Mouse (Mus musculus): Measurements from ENCODE around the gene Azi2. TPM values are rescaled to one million over a fixed set of nuclear protein-coding genes. Genes with fewer than 3 reads are reported as not detected.

The Azi2 gene
- polyA plus RNA-seq, 1 experiment from 2014 or later, result 86.0 TPM

GRCm38 (mm10) chr9:118030252-118030651 is 10.0 kb upstream of the Azi2 start:
- Histone ChIP-seq H3K9me3 (ENCODE audit: control insufficient read depth, low read depth, low read length) (no peaks in the 10 kb centered on the region), H3K27me3 (ENCODE audit: control insufficient read depth, insufficient read depth, low read length) (no peaks in the 10 kb centered on the region), H3K27ac (ENCODE audit: low read length) (no peak overlapping the region), H3K4me3 (ENCODE audit: low read depth, low read length) (no peak overlapping the region), H3K4me2 (replicated peaks; ENCODE audit: low read depth, low read length) (no peak overlapping the region), H3K4me1 (ENCODE audit: control insufficient read depth, insufficient read depth, low read length) (no peaks in the 10 kb centered on the region), H3K9ac (replicated peaks; ENCODE audit: low read depth, low read length) (no peak overlapping the region), H3K36me3 (ENCODE audit: control insufficient read depth, insufficient read depth, low read length) (no peaks in the 10 kb centered on the region)
- WGBS, result 79% methylated on average over 1 of the region's 1 CpGs
- ATAC-seq (ENCODE audit: insufficient number of reproducible peaks, insufficient read depth, low FRiP score, low read depth), result no peak

GRCm38 (mm10) chr9:118031694-118032093 is 8.6 kb upstream of the Azi2 start:
- no peak overlapping the region for H3K9ac ChIP-seq (replicated peaks; ENCODE audit: low read depth, low read length)
- H3K4me1 ChIP-seq (ENCODE audit: control insufficient read depth, insufficient read depth, low read length), result no peaks in the 10 kb centered on the region
- no peaks in the 10 kb centered on the region for H3K27me3 ChIP-seq (ENCODE audit: control insufficient read depth, insufficient read depth, low read length)
- ATAC-seq (ENCODE audit: insufficient number of reproducible peaks, insufficient read depth, low FRiP score, low read depth), result no peak
- H3K4me2 ChIP-seq (replicated peaks; ENCODE audit: low read depth, low read length), result no peak overlapping the region
- H3K36me3 ChIP-seq (ENCODE audit: control insufficient read depth, insufficient read depth, low read length), result no peaks in the 10 kb centered on the region
- H3K9me3 ChIP-seq (ENCODE audit: control insufficient read depth, low read depth, low read length), result no peaks in the 10 kb centered on the region
- 35% methylated on average over 2 of the region's 2 CpGs for WGBS
- no peak overlapping the region for H3K4me3 ChIP-seq (ENCODE audit: low read depth, low read length)
- H3K27ac ChIP-seq (ENCODE audit: low read length), result no peak overlapping the region

GRCm38 (mm10) chr9:118034990-118035389 is 5.3 kb upstream of the Azi2 start:
- Histone ChIP-seq H3K9me3 (ENCODE audit: control insufficient read depth, low read depth, low read length) (no peaks in the 10 kb centered on the region), H3K36me3 (ENCODE audit: control insufficient read depth, insufficient read depth, low read length) (no peaks in the 10 kb centered on the region), H3K27ac (ENCODE audit: low read length) (no peak overlapping the region), H3K9ac (replicated peaks; ENCODE audit: low read depth, low read length) (no peak overlapping the region), H3K4me2 (replicated peaks; ENCODE audit: low read depth, low read length) (no peak overlapping the region), H3K27me3 (ENCODE audit: control insufficient read depth, insufficient read depth, low read length) (no peaks in the 10 kb centered on the region), H3K4me3 (ENCODE audit: low read depth, low read length) (no peak overlapping the region), H3K4me1 (ENCODE audit: control insufficient read depth, insufficient read depth, low read length) (no peaks in the 10 kb centered on the region)
- 83% methylated on average over 3 of the region's 3 CpGs for WGBS
- no peak for ATAC-seq (ENCODE audit: insufficient number of reproducible peaks, insufficient read depth, low FRiP score, low read depth)

GRCm38 (mm10) chr9:118041022-118041400 is 712 bp downstream of the Azi2 start:
- Histone ChIP-seq H3K4me2 (replicated peaks; ENCODE audit: low read depth, low read length) (peak overlapping the region; percentile 52), H3K9me3 (ENCODE audit: control insufficient read depth, low read depth, low read length) (no peaks in the 10 kb centered on the region), H3K27me3 (ENCODE audit: control insufficient read depth, insufficient read depth, low read length) (no peaks in the 10 kb centered on the region), H3K4me1 (ENCODE audit: control insufficient read depth, insufficient read depth, low read length) (peaks cover 11% of the 10 kb centered on the region; the same call in 1 of the 2 replicates), H3K36me3 (ENCODE audit: control insufficient read depth, insufficient read depth, low read length) (no peaks in the 10 kb centered on the region; the same call in none of the 2 replicates), H3K9ac (replicated peaks; ENCODE audit: low read depth, low read length) (peak overlapping the region; percentile 85), H3K4me3 (ENCODE audit: low read depth, low read length) (peak overlapping the region; percentile 90), H3K27ac (ENCODE audit: low read length) (peak overlapping the region; percentile 92)
- ATAC-seq (ENCODE audit: insufficient number of reproducible peaks, insufficient read depth, low FRiP score, low read depth), result no peak
- under 1% methylated on average over 21 of the region's 21 CpGs for WGBS

GRCm38 (mm10) chr9:118041646-118042045 is 1.3 kb downstream of the Azi2 start:
- WGBS, result 15% methylated on average over 5 of the region's 5 CpGs
- Histone ChIP-seq H3K9me3 (ENCODE audit: control insufficient read depth, low read depth, low read length) (no peaks in the 10 kb centered on the region), H3K4me2 (replicated peaks; ENCODE audit: low read depth, low read length) (peak overlapping the region; percentile 52), H3K27me3 (ENCODE audit: control insufficient read depth, insufficient read depth, low read length) (no peaks in the 10 kb centered on the region), H3K36me3 (ENCODE audit: control insufficient read depth, insufficient read depth, low read length) (no peaks in the 10 kb centered on the region; the same call in none of the 2 replicates), H3K4me1 (ENCODE audit: control insufficient read depth, insufficient read depth, low read length) (peaks cover 11% of the 10 kb centered on the region; the same call in 1 of the 2 replicates), H3K4me3 (ENCODE audit: low read depth, low read length) (peak overlapping the region; percentile 90), H3K27ac (ENCODE audit: low read length) (no peak overlapping the region), H3K9ac (replicated peaks; ENCODE audit: low read depth, low read length) (peak overlapping the region; percentile 85)
- ATAC-seq (ENCODE audit: insufficient number of reproducible peaks, insufficient read depth, low FRiP score, low read depth), result no peak

- H3K27ac ChIP-seq (ENCODE audit: low read length), result no peak overlapping the region
- H3K4me1 ChIP-seq (ENCODE audit: control insufficient read depth, insufficient read depth, low read length), result peaks cover 11% of the 10 kb centered on the region; the same call in 1 of the 2 replicates
- 81% methylated on average over 4 of the region's 4 CpGs for WGBS
- no peak for ATAC-seq (ENCODE audit: insufficient number of reproducible peaks, insufficient read depth, low FRiP score, low read depth)
- H3K27me3 ChIP-seq (ENCODE audit: control insufficient read depth, insufficient read depth, low read length), result no peaks in the 10 kb centered on the region
- no peak overlapping the region for H3K4me2 ChIP-seq (replicated peaks; ENCODE audit: low read depth, low read length)
- H3K36me3 ChIP-seq (ENCODE audit: control insufficient read depth, insufficient read depth, low read length), result no peaks in the 10 kb centered on the region; the same call in none of the 2 replicates
- no peaks in the 10 kb centered on the region for H3K9me3 ChIP-seq (ENCODE audit: control insufficient read depth, low read depth, low read length)
- no peak overlapping the region for H3K9ac ChIP-seq (replicated peaks; ENCODE audit: low read depth, low read length)
- no peak overlapping the region for H3K4me3 ChIP-seq (ENCODE audit: low read depth, low read length)
Observed at GRCm38 (mm10) chr9:118042738-118043137, 2.4 kb downstream of the Azi2 start.

GRCm38 (mm10) chr9:118043581-118043980 is 3.3 kb downstream of the Azi2 start:
- no peaks in the 10 kb centered on the region for H3K27me3 ChIP-seq (ENCODE audit: control insufficient read depth, insufficient read depth, low read length)
- H3K9ac ChIP-seq (replicated peaks; ENCODE audit: low read depth, low read length), result no peak overlapping the region
- H3K4me1 ChIP-seq (ENCODE audit: control insufficient read depth, insufficient read depth, low read length), result peaks cover 11% of the 10 kb centered on the region; the same call in 1 of the 2 replicates
- H3K4me3 ChIP-seq (ENCODE audit: low read depth, low read length), result no peak overlapping the region
- H3K27ac ChIP-seq (ENCODE audit: low read length), result no peak overlapping the region
- H3K4me2 ChIP-seq (replicated peaks; ENCODE audit: low read depth, low read length), result no peak overlapping the region
- no peaks in the 10 kb centered on the region for H3K9me3 ChIP-seq (ENCODE audit: control insufficient read depth, low read depth, low read length)
- 91% methylated on average over 3 of the region's 3 CpGs for WGBS
- no peak for ATAC-seq (ENCODE audit: insufficient number of reproducible peaks, insufficient read depth, low FRiP score, low read depth)
- H3K36me3 ChIP-seq (ENCODE audit: control insufficient read depth, insufficient read depth, low read length), result peaks cover 4% of the 10 kb centered on the region

- ATAC-seq (ENCODE audit: insufficient number of reproducible peaks, insufficient read depth, low FRiP score, low read depth), result no peak
- Histone ChIP-seq H3K27me3 (ENCODE audit: control insufficient read depth, insufficient read depth, low read length) (no peaks in the 10 kb centered on the region), H3K4me3 (ENCODE audit: low read depth, low read length) (no peak overlapping the region), H3K4me2 (replicated peaks; ENCODE audit: low read depth, low read length) (no peak overlapping the region), H3K9ac (replicated peaks; ENCODE audit: low read depth, low read length) (no peak overlapping the region), H3K27ac (ENCODE audit: low read length) (no peak overlapping the region), H3K4me1 (ENCODE audit: control insufficient read depth, insufficient read depth, low read length) (peaks cover 11% of the 10 kb centered on the region; the same call in 1 of the 2 replicates), H3K9me3 (ENCODE audit: control insufficient read depth, low read depth, low read length) (no peaks in the 10 kb centered on the region), H3K36me3 (ENCODE audit: control insufficient read depth, insufficient read depth, low read length) (peaks cover 8% of the 10 kb centered on the region)
- WGBS, result 67% methylated on average over 1 of the region's 1 CpGs
Observed at GRCm38 (mm10) chr9:118045011-118045533, 4.8 kb downstream of the Azi2 start.

- no peak for ATAC-seq (ENCODE audit: insufficient number of reproducible peaks, insufficient read depth, low FRiP score, low read depth)
- Histone ChIP-seq H3K4me2 (replicated peaks; ENCODE audit: low read depth, low read length) (no peak overlapping the region), H3K9ac (replicated peaks; ENCODE audit: low read depth, low read length) (no peak overlapping the region), H3K9me3 (ENCODE audit: control insufficient read depth, low read depth, low read length) (no peaks in the 10 kb centered on the region), H3K27ac (ENCODE audit: low read length) (no peak overlapping the region), H3K36me3 (ENCODE audit: control insufficient read depth, insufficient read depth, low read length) (peaks cover 49% of the 10 kb centered on the region), H3K4me3 (ENCODE audit: low read depth, low read length) (no peak overlapping the region), H3K4me1 (ENCODE audit: control insufficient read depth, insufficient read depth, low read length) (no peaks in the 10 kb centered on the region), H3K27me3 (ENCODE audit: control insufficient read depth, insufficient read depth, low read length) (no peaks in the 10 kb centered on the region)
- 38% methylated on average over 1 of the region's 1 CpGs for WGBS
Observed at GRCm38 (mm10) chr9:118053286-118053685, 13.0 kb downstream of the Azi2 start.
